Mouse (Mus musculus): ENCODE results near the gene Hpcal1.

Hpcal1 gene

DNA sequence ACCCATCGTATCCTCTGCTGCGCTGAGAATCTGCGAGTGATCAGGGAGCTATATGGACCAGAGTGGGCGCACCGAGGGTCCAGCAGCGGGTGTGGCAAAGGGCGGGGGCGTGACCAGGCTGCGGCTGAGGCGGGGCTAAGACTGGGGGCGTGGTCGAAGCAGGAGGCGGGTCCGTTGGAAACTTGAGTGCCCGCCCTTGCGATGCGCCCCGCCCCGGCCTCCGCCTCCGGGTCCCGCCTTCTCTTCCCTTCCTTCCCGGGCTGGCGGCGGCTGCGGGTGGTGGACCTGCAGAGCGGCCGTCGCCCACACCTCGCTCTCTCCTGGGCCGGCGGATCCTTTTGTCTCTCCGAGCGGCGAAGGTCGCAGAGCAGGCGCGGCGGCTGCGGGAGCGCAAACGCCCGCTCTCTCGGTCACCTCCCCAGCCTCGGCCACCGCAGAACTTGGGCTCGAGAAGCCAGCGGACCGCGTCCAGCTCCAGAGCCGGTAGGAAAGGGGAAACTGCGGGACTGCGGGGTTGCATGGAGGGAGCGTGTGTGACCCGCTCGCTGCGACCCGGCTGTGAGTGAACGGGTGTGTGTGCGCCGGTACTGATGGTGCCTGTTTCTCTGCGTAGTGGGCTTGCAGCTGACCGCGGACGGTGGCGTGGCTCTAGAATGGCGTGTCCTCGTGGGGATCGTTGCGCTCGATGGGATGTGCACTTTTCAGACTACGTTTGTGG is at the start of gene Hpcal1:
TSS of gene Hpcal1 (plus strand) at position 293 of the 718 bp plus-strand sequence.
- DNase-seq (ENCODE audit: low read depth, low spot score) = peak; percentile 94

DNA sequence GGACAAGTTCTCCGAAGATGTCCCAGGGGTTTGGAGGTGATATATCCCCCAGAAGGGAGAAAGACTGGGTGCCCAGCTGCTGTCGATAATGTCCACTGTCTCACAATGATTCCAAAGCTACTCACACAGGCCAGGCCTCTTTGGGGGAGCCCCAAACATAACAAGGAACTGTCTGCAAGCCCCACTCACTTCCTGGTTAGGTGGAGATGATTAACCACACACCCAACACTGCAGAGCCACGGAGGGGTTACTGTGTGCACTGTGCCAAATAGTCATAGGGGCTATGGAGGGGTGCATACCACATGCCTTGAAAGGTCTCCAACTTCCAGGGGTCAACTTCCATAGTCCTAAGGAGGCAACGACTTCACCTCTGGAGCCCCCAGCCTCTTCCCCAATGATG is 49.4 kb upstream of the Hpcal1 start:
- no peak for DNase-seq (ENCODE audit: low read depth, low spot score)

DNA sequence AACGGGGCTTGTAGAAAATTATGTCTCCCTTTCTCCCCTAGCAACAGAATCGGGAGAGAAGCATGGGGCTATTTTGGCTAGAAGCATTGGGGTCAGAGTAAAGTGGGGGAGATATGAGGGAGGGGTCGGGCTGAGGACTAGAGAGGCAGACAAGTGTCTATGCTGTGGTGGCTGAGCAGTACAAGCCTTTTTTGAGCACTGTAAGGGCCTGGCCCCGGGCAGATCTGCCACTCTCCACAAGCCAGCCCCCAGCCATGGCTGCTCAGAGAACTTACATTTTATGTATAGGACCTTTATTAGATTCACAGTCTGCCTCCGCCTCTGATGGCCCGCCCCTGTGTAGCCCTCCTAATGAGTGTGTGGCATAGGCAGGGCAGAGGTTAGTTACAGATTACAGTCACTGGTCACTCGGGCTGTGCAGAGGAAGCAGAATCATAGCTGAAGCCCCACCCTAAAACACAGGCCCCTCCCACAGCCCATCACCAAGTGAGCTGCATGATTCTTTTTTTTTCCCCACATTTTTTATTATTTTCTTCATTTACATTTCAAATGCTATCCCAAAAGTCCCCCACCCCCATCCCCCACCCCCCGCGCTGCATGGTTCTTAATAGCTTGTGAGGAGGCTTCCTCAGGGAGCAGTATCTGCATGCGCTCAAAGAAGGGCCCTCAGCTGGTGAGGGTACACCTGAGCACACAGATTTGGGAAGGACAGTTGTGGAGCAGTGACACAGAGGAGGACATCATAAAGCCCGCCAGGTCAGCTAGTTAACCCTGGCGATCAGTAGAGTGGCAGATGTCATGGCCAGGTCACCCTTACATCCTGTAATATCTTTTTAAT is 46.1 kb upstream of the Hpcal1 start:
- DNase-seq (ENCODE audit: low read depth, low spot score) = no peak

DNA sequence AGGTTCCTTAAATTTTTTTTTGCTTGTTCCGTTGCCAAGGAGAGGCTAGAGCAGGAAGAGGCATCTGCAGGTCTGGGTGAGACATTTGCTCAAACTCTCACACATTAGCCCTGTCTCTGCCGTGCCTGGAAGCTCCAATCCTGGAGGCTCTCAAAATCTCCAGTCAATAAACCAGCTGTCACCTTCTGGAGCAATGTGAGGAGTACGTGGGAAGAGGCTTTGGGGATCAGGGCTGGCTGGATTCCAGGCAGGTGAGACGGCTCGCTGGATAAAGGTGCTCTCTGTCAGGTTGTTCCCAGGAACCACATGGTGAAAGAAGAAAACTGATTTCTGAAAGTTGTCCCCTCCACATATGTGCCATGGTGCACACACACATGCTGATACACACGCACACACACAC is 44.2 kb upstream of the Hpcal1 start:
- DNase-seq (ENCODE audit: low read depth, low spot score) = no peak

DNA sequence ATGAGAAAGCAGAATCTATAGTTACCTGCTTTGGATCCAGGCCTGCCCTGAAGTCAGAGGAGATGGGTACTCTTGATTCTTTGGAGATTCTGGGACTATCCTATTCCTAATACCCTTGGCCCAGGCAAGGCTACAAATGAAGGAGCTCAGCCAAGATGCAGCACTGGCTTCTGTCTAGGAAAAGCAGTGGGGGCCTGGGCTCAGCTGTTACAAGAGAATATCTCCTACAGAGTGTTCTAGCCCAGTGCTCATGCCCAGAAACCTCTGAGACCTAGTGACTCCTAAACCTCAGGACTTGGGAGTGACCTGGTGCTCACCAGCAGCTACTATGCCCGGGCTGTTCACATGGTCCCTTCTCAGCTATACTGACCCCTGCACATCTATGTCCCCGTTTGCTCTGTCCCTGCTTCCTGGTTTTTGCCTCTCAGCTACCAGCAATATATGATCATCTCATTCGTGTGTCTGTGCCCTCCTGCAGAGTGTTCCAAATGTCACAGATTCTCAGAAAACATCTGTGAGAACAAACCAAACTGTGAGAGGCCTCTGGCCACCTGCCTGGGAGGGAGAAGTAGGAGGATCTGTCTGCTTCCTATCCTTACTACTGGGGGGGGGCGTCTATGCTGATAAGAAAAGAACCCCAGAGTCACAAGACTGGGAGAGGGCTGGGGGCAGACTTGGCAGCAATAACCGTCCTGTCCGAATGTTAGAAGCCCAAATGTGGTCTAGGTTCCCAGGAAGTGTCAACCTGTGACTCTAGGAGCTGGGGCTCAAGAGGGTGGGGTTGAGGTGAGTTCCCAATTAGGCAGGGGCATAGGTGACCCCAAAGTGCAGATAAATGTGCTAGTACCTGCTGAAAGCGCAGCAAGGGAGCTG is 39.2 kb upstream of the Hpcal1 start:
- DNase-seq (ENCODE audit: low read depth, low spot score) = no peak

DNA sequence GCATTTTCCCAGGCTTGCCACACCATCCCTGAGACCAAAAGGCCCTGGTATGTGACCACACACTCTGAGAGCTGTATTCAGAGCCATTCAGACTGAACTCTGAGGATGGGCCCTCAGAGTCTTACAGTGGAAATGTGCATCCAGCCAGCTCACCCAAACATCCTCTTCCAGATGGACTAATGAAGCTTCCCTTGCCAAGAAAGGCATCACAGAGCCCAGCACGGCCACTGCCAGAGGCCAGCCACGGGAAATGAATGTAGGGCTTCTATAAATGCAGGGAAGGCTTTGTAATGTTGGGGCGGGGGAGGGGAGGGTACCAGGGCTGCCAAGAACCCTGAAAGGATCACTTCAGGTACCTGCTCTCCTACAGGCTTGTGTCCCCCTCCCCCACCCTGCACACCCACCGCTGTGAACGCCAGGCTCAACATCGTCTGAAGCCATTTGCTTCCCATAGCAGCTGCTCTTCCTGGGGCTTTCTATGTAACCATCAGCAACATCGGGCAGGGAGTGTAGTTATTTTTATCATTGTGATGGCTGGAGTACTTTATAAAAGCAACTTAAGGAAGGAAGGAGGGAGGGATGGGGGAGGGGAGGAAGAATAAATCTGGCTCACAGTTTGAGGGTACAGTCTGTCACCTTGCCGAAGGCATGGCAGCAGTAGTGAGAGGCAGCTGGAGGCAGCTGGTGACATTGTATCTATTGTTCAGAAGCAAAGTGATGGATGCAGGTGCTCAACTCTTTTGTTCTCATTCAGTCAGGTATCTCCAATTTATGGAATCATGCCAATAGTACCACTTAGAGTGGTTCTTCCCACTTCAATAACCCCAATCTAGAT is 38.2 kb upstream of the Hpcal1 start:
- no peak for DNase-seq (ENCODE audit: low read depth, low spot score)

DNA sequence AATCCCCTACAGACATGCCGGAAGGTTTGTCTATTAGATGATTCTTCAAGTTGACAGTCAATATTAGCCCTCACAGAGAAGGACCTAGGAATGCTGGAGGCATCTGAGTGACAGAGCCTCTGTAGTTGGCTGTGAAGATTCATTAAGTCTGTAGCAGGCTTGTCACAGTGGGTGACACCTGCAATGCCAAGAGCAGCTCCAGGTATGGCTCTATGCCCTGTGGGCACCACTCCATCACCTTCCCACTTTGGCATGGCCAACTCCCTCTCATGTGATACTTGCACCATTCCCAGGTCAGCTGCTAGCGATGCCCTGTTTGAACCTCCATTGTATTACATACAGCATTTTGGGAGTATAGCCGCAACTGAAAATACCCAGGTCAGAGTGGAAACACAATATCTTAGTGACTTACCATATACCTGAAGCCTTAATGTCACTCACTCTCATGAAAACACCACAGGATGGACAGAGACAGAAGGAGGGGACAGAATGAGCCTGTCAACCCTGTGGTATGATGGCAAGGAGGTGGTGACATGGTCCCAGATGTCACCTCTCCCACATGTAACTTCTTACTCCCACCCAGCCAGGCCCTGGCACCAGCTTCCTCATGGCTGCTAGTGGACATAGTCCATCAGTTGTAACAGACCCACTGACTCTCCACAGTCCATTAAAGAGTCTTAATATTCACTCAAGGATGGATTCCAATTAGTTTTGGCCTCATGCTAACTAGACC is 37.4 kb upstream of the Hpcal1 start:
- no peak for DNase-seq (ENCODE audit: low read depth, low spot score)

DNA sequence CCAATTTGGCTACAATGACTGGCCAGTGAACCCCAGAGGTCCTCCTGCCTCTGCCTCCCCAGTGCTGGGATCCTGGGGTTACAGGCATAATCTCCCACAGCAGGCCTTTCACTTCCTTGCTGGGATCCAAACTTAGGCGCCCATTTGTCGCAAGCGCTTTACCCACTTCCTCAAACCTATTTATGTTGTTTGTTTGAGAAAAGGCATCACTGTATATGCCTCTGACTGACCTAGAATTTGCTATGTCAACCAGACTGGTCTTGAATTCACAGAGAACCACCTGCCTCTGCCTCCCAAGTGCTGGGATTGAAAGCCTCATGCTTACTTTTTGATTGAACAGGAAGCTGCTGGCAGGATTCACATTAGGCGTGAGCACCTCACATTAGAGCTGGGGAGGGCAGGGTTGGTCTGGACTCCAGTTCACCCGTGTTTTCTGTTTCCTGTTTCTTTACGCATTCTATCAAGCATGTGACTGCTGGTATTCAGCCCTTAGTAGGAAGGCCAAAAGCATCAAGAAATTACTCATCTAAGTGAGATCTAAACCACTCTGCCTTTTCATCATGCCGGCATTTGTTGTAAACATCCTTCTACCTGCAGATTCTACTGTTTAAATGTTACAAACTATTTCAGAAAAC is 33.0 kb upstream of the Hpcal1 start:
- no peak for DNase-seq (ENCODE audit: low read depth, low spot score)

DNA sequence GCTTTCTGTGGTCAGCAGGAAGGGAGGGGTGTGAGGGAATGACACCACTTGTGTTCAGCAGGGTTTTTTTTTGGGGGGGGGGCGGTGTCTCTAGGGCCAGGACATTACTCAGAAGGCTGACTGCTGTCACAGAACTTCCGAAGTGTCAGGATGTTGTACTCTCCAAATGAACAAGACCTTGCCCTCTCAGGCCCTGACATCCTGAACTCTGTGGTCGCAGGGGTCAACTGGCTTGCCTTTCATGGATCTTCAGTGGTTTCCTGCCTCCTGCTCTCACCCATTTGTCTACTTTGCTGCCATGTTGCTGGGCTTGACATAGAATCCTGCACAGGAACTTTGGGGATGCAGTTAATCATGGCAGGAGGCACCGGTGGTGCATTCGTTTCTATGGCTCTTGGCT is 32.1 kb upstream of the Hpcal1 start:
- DNase-seq (ENCODE audit: low read depth, low spot score) = no peak

DNA sequence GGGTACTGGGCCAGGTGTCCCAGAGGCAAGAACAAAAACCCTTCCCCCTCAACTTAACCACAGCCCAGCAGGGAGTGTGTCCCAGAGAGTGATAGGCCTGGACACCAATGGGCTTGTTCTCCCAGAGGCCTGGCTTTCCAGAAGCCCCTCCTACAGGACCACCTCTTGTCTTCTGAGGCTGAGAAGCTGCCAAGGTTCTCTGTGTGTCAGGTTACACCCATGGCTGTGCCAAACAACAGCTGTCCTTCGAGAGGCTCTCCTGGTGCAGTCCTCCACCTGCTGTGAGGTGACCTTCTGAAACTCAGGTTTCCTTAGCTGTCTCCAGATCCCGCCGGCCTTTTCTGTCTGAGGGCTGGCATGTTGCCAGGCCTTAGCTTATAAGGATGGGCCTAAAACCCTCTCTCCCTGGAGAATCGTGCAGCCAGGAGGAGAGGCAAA is 29.2 kb upstream of the Hpcal1 start:
- DNase-seq (ENCODE audit: low read depth, low spot score) = no peak

DNA sequence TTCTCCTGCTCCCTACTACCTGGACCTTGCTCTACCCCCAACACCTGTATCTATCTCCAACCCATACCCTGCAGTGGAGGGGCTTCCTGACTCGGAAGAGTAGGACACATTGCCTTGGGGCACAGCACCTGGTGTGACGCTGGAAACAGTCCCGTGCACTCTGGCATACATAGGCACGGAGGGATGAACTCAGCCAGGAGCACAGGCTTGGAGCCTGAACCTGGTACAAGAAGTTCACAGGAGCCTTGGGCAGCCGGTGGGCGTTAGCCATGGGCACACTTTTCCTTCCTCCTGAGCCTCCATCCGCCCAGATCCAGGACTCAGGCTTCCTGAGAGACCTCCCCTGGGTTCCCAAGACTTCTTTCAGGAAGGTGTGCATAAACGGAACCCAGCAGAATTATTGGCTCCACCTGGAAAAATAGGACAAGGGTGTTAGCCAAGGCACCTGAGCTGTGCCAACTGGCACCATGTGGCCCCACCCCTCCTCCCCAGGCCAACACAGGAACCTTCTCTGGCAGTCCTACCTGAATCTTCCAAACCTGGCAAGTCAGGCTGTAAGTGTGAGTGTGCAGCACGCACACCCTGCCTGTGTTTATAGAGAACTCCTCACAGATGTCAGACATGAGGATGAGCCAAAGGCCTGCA is 26.5 kb upstream of the Hpcal1 start:
- no peak for DNase-seq (ENCODE audit: low read depth, low spot score)

DNA sequence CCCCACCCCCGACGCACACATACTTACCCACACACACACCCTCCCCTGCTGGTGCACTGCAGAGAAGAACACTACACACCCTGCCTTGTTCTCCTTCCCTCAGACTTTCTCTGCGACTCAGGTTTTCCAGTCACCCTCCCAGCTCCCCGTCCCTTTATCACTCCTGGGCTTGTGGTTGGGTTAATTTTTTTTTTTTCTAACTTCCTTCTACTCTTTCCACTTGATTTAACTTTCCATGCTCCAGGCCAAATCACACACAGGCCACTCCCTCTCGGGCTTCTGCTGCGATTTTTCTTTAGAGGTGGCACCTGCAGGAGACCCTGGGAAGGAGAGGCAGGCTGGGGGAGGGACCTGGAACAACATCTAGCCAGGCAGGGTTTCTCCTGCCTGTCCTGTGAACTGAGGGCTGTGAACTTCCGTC is 24.7 kb upstream of the Hpcal1 start:
- DNase-seq (ENCODE audit: low read depth, low spot score) = no peak

DNA sequence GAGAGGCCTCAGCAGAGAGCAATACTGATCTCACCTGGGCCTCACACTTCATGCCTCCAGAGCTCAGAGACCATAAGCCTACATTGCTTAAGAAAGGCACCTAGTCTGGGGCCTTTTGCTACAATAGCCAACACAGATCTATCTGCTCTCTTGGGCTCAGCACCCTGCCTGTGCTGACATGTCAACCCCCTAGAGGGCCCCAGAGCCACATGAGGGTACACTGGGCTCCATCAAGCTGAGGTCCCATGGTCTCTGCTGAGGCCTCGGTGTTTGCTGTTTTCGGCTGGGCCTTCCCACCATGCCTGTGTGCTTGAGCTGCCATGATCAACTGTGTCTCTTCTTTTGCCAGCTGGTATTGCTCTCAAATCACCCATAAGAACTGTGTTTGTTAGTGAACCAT is 24.0 kb upstream of the Hpcal1 start:
- DNase-seq (ENCODE audit: low read depth, low spot score) = peak; percentile 58

DNA sequence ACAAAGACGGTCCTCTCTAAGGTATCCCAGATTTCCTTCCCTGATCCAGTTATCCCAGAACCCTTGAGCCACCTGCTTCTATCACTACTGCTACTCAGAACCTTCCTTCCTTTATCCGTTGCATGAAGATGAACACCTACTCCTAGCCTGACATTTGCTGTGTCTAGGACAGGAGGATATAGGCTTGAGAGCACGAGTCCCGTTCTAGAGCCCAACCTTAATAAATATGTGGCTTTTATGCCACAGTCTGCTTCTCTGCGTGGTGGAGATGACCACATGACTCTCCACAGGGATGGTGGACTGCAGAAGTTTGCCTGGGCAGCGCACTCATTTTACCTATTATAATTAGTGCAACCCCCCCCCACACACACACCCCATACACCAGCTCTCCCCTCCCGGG is 16.9 kb upstream of the Hpcal1 start:
- no peak for DNase-seq (ENCODE audit: low read depth, low spot score)

DNA sequence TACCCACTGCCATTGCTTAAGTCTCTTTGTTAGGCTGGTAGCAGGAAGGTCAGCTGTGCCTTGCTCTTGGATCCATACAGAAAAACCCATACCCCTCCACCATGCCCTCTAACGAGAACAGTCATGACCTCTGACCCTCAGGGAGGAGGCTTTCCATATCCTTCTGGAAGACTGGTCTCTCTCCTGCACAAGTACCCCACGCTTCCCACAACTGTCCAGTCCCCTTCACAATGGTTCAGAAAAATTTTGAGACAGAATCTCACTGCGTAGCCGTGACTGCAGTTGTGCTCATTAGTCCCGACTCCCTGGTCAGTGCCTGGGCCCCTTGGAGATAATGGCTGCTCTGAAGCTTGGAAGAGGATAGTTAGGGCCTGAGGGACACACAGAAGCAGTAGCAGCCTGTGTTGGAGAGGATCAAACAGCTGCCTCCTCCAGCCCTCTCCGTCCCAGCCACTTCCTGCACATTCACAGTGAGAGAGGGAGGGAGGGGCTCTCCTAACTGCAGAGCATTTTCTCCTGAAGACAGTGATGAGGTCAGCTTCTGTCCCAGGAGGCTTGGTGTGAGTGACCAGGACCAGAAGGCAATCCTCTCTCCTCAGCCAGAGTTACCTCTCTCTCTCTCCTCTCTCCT is 16.4 kb upstream of the Hpcal1 start:
- DNase-seq (ENCODE audit: low read depth, low spot score) = no peak

DNA sequence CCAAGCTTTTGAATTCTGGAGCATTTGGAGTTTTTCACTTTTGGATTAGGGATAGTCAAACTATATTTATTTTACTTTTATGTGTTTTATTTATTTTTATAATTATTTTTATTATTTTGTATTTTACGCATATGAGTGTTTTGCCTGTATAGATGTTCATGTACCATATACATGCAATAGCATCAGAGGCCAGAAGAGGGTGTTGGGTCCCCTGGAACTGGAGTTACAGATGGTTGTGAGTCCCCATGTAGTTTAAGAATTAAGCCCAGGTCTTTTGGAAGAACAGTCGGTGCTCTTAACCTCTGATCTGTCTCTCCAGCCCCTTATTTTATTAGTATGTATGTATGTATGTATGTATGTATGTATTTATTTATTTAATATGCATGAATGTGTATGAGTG is 12.9 kb upstream of the Hpcal1 start:
- peak; percentile 63 for DNase-seq (ENCODE audit: low read depth, low spot score)

DNA sequence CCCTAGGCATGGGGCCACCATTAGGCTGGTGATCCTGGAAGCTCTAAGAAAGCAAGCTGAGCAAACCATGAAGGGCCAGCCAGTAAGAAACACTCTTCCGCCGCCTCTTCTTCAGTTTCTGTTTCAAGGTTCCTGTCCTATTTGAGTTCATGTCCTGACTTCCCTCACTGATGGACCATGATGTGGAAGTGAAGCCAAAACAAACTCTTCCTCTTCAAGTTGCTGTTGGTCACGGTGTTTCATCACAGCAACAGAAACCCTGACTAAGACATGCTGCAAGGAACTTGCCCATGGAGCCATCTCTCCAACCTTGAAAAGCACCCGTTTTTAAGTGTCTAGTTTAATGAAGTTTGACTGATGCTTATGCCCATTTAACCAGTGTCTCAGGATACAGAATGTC is 11.1 kb upstream of the Hpcal1 start:
- no peak for DNase-seq (ENCODE audit: low read depth, low spot score)

DNA sequence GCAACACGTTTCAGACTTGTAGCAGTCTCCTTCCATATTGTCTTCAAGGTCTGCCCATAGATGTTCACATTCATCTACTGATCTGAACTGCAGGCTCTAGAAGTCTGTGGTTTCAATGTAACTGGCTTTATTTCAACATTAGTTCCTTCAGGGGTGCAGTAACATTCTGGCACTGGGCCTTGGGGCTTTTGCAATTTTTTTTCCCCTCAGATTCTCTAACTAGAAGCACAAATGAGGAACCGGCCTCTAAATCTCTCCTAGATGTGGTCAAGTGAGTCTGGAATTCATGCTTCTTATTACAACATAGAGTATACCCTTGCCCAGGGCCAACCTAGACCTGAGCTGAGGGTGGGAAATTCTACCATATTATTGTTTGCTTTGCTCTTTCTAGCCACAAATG is 8.5 kb upstream of the Hpcal1 start:
- DNase-seq (ENCODE audit: low read depth, low spot score) = no peak

DNA sequence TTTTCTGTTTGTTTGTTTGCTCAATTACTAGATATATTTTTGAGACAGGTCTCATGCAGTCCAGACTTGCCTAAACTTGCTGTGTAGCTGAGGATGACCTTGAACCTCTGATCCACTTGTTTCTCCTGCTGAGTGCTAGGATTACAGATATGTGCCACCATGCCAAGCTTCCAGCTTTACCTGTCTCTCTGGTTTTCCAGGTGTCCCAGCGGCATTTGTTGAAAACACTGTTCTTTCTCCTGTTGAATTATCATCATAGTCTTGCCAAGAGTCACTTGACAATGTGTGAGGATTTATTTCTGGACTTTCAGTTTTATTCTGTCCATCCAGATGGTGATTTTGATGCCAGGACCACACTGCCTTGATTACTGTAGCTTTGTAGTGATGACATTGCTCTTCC is 6.3 kb upstream of the Hpcal1 start:
- DNase-seq (ENCODE audit: low read depth, low spot score) = no peak

Data from CD4-positive, CD25-positive, alpha-beta regulatory T cell, adult 2 months (primary cell).